ENCODE assay signal across 9 mouse cellular contexts in genomic region chr4:150915181-150915906, GRCm38 (mm10). TPM values are rescaled to one million over a fixed set of nuclear protein-coding genes. Genes with fewer than 3 reads are reported as not detected.
DNase-seq lines count a peak whose midpoint lies in the region; ATAC-seq and TF ChIP-seq lines count a peak whose summit lies in the region.
"Had no signal": no experiment of that assay in that cellular context is flagged by ENCODE, and none has a peak within 500 bp of the region (broad histone marks: within the 10 kb centered on the region; RNA-seq: fewer than 3 reads in every experiment).

No protein-coding gene starts in this region.

- DNase-seq in layer of hippocampus, adult 9-11 months = peak; percentile 56
- DNase-seq in layer of hippocampus, adult 8-10 months (ENCODE audit: low spot score in 2 of 2) = no peak
- peak; percentile 72 for DNase-seq in MEL (ENCODE audit: low read depth, low spot score)
- no peak for DNase-seq in limb, embryonic 14.5 days (ENCODE audit: low spot score)
- no peak for DNase-seq in urinary bladder, adult 2 months (ENCODE audit: low spot score)
- no peak for DNase-seq in cerebellum, adult 9-10 months
- DNase-seq in yolk sac, embryonic 10.5 days (ENCODE audit: low spot score) = no peak

- peaks cover 8 to 22% of the 10 kb centered on the region in 2 experiments for H3K4me1 ChIP-seq in MEL (ENCODE audit: control insufficient read depth in 1 of 2, insufficient read depth in 2 of 2, low read length in 2 of 2)
- peaks cover 19% of the 10 kb centered on the region for H3K4me1 ChIP-seq in forebrain, embryonic 12.5 days
- peaks cover 9% of the 10 kb centered on the region for H3K4me1 ChIP-seq in limb, embryonic 14.5 days (ENCODE audit: control insufficient read depth, insufficient read depth, low read length)

- no peaks in the 10 kb centered on the region for H3K27me3 ChIP-seq in MEL (ENCODE audit: control insufficient read depth in 1 of 2, insufficient read depth in 2 of 2, low read length in 2 of 2)
- no peaks in the 10 kb centered on the region for H3K27me3 ChIP-seq in forebrain, embryonic 12.5 days
- no peaks in the 10 kb centered on the region for H3K27me3 ChIP-seq in limb, embryonic 14.5 days (ENCODE audit: control insufficient read depth, insufficient read depth, low read length)

- H3K9ac ChIP-seq in MEL (ENCODE audit: control insufficient read depth, low read depth, low read length, poor library complexity, severe bottlenecking) = peak overlapping the region; percentile 84
- H3K9ac ChIP-seq in forebrain, embryonic 12.5 days = peak overlapping the region; percentile 76
- peak overlapping the region; percentile 89 for H3K9ac ChIP-seq in limb, embryonic 14.5 days (ENCODE audit: low read depth, low read length, severe bottlenecking)

- no peak for TF ChIP-seq EP300 in MEL (IDR thresholded peaks at IDR 0.05; ENCODE audit: low read depth in 1 of 2, low read length in 2 of 2)

- no peak for ATAC-seq in forebrain, embryonic 12.5 days (ENCODE audit: low FRiP score)
- ATAC-seq in limb, embryonic 14.5 days (ENCODE audit: low FRiP score, low read depth) = no peak

- TF ChIP-seq RAD21 in MEL (IDR thresholded peaks at IDR 0.05; ENCODE audit: low read depth, low read length) = no peak

- peak overlapping the region; percentile 74 for H3K27ac ChIP-seq in MEL (ENCODE audit: control insufficient read depth, low read depth, low read length)
- H3K27ac ChIP-seq in forebrain, embryonic 12.5 days = no peak overlapping the region
- no peak overlapping the region for H3K27ac ChIP-seq in limb, embryonic 14.5 days (replicated peaks; ENCODE audit: low read depth, low read length)

- H3K4me3 ChIP-seq in MEL (ENCODE audit: control insufficient read depth in 1 of 2, insufficient read depth in 1 of 2, low read depth in 2 of 2, low read length in 2 of 2) = peak overlapping the region; percentile 59 to 76
- H3K4me3 ChIP-seq in forebrain, embryonic 12.5 days (replicated peaks) = peak overlapping the region; percentile 66
- H3K4me3 ChIP-seq in limb, embryonic 14.5 days (replicated peaks; ENCODE audit: low read length) = peak overlapping the region; percentile 73

- TF ChIP-seq POLR2A in MEL (IDR thresholded peaks at IDR 0.05; ENCODE audit: control insufficient read depth in 1 of 2, insufficient read depth in 1 of 2, low read depth in 1 of 2, low read length in 2 of 2, poor library complexity in 1 of 2) = no peak
- TF ChIP-seq POLR2A in limb, embryonic 14.5 days (IDR thresholded peaks at IDR 0.05; ENCODE audit: borderline replicate concordance, extremely low read depth, insufficient read depth, insufficient read length) = no peak

- WGBS in forebrain, embryonic 12.5 days = 60% methylated on average over 10 of the region's 10 CpGs
- 52% methylated on average over 10 of the region's 10 CpGs for WGBS in limb, embryonic 14.5 days

- H3K4me2 ChIP-seq in forebrain, embryonic 12.5 days = peak overlapping the region; percentile 67
- peak overlapping the region; percentile 85 for H3K4me2 ChIP-seq in limb, embryonic 14.5 days (replicated peaks; ENCODE audit: low read depth, low read length, severe bottlenecking)

- no peaks in the 10 kb centered on the region for H3K9me3 ChIP-seq in MEL (replicated peaks; ENCODE audit: insufficient read depth, low read length)
- no peaks in the 10 kb centered on the region for H3K9me3 ChIP-seq in forebrain, embryonic 12.5 days
- no peaks in the 10 kb centered on the region for H3K9me3 ChIP-seq in limb, embryonic 14.5 days (ENCODE audit: control insufficient read depth, low read length)

- no peak for TF ChIP-seq CTCF in MEL (IDR thresholded peaks at IDR 0.05 in 2 of 3, conservative IDR thresholded peaks at IDR 0.05 in 1 of 3; ENCODE audit: control insufficient read depth in 1 of 3, insufficient read depth in 1 of 3, low read depth in 2 of 3, low read length in 3 of 3, poor library complexity in 1 of 3, severe bottlenecking in 1 of 3)

- peaks cover 0 to 12% of the 10 kb centered on the region in 2 experiments; a peak in 2 of 4 replicates for H3K36me3 ChIP-seq in MEL (ENCODE audit: control insufficient read depth in 1 of 2, insufficient read depth in 2 of 2, low read length in 2 of 2)
- no peaks in the 10 kb centered on the region for H3K36me3 ChIP-seq in forebrain, embryonic 12.5 days (replicated peaks)
- H3K36me3 ChIP-seq in limb, embryonic 14.5 days (ENCODE audit: control insufficient read depth, insufficient read depth, low read length) = no peaks in the 10 kb centered on the region

- no peaks in the 10 kb centered on the region; the same call in 1 of the 2 replicates for H3K79me2 ChIP-seq in MEL (ENCODE audit: control insufficient read depth, insufficient read depth, low read length, poor library complexity)

TF ChIP-seq in MEL, 35 proteins besides CTCF, POLR2A, EP300 and RAD21:
- TF ChIP-seq ZMIZ1 (IDR thresholded peaks at IDR 0.05; ENCODE audit: low read depth, low read length) (no peak), ETS1 (IDR thresholded peaks at IDR 0.05; ENCODE audit: low read depth, low read length) (0 out of 2 replicates have a peak, but pooled peaks have one; percentile 44), SIN3A (IDR thresholded peaks at IDR 0.05; ENCODE audit: low read length) (peak; percentile 6; the same call in 1 of the 2 replicates), TBP (IDR thresholded peaks at IDR 0.05; ENCODE audit: low read depth, low read length) (0 out of 2 replicates have a peak, but pooled peaks have one; percentile 8), MYC (IDR thresholded peaks at IDR 0.05; ENCODE audit: low read depth, low read length) (0 out of 2 replicates have a peak, but pooled peaks have one; percentile 38), BHLHE40 (IDR thresholded peaks at IDR 0.05; ENCODE audit: borderline replicate concordance, low read depth, low read length) (no peak)
TF ChIP-seq in MEL: peak in this region for 4.

RNA-seq across cellular contexts. Expression of gene Tnfrsf9, which starts 1.0 kb away (rescaled TPM):
- total RNA-seq in layer of hippocampus, adult 8-10 months (2022) = 1 to 10 TPM in 1 of 4 experiments, under 1 TPM in 3; 0.52 to 1.0 (median 0.85) TPM
- not detected in 2 replicates for total RNA-seq in MEL (2012; rRNA removed)
- polyA plus RNA-seq in MEL (2012; ENCODE audit: insufficient read depth in 1 of 2, insufficient read length in 2 of 2, low read depth in 1 of 2, low replicate concordance in 2 of 2, missing spikeins in 1 of 2) = under 1 TPM in 1 of 2 experiments, not detected in 1; 0.14 TPM
- polyA plus RNA-seq in forebrain, embryonic 12.5 days (2016; fragmentation: Nextera tagmentation; extraction: Ambion mirVana) = 0.54 TPM in 1 of 2 replicates, not detected in the other
- polyA plus RNA-seq in limb, embryonic 14.5 days (2012; rRNA removed) = 0.79 and 0.80 TPM in 2 replicates
- polyA plus RNA-seq in limb, embryonic 14.5 days (2014; fragmentation: Nextera tagmentation; extraction: Ambion mirVana) = 0.08 and 0.19 TPM in 2 replicates
- polyA plus RNA-seq in urinary bladder, adult 2 months (2012; rRNA removed) = 0.69 and 1.3 TPM in 2 replicates
- total RNA-seq: hematopoietic stem cell, adult 5-6 weeks had no signal

RNA-seq across cellular contexts. Expression of gene Park7, which starts 1.1 kb away (rescaled TPM):
- 100 to 1,000 TPM; 194 to 246 (median 216) TPM for total RNA-seq in layer of hippocampus, adult 8-10 months (2022)
- 438 and 445 TPM in 2 replicates for total RNA-seq in MEL (2012; rRNA removed)
- 100 to 1,000 TPM in 1 of 2 experiments, not detected in 1; 480 TPM for polyA plus RNA-seq in MEL (2012; ENCODE audit: insufficient read depth in 1 of 2, insufficient read length in 2 of 2, low read depth in 1 of 2, low replicate concordance in 2 of 2, missing spikeins in 1 of 2)
- polyA plus RNA-seq in forebrain, embryonic 12.5 days (2016; fragmentation: Nextera tagmentation; extraction: Ambion mirVana) = 379 and 381 TPM in 2 replicates
- 223 and 296 TPM in 2 replicates for polyA plus RNA-seq in limb, embryonic 14.5 days (2012; rRNA removed)
- 415 and 416 TPM in 2 replicates for polyA plus RNA-seq in limb, embryonic 14.5 days (2014; fragmentation: Nextera tagmentation; extraction: Ambion mirVana)
- 308 and 318 TPM in 2 replicates for polyA plus RNA-seq in urinary bladder, adult 2 months (2012; rRNA removed)

Comparison
In these comparisons a context has a peak if more than half of its experiments do, and no peak if none do; other contexts are left out.
1. DNase-seq: peak in layer of hippocampus, adult 9-11 months (single experiment) and MEL (single experiment); none in layer of hippocampus, adult 8-10 months (0 of 2), limb, embryonic 14.5 days (single experiment), urinary bladder, adult 2 months (single experiment), cerebellum, adult 9-10 months (single experiment) and yolk sac, embryonic 10.5 days (single experiment).
2. Peak in every context shown above with its lines, with median percentiles within 50 percentile points of each other: H3K4me3 ChIP-seq and H3K9ac ChIP-seq.